In genomic region chr4:137851484-137851883, GRCm38 (mm10) we compare ENCODE assay signal across 9 mouse cellular contexts. TPM values are rescaled to one million over a fixed set of nuclear protein-coding genes. Genes with fewer than 3 reads are reported as not detected.
DNase-seq lines count a peak whose midpoint lies in the region; ATAC-seq lines count a peak whose summit lies in the region.
"Had no signal": no experiment of that assay in that cellular context is flagged by ENCODE, and none has a peak within 500 bp of the region (broad histone marks: within the 10 kb centered on the region; RNA-seq: fewer than 3 reads in every experiment).

No protein-coding gene starts in this region.

- H3K36me3 ChIP-seq in hindbrain, embryonic 10.5 days = no peaks in the 10 kb centered on the region
- no peaks in the 10 kb centered on the region for H3K36me3 ChIP-seq in hindbrain, embryonic 13.5 days
- H3K36me3 ChIP-seq in limb, embryonic 10.5 days = no peaks in the 10 kb centered on the region
- H3K36me3 ChIP-seq: hindbrain, embryonic 15.5 days had no signal

- 61% methylated on average over 2 of the region's 2 CpGs for WGBS in hindbrain, embryonic 10.5 days
- 68% methylated on average over 2 of the region's 2 CpGs for WGBS in hindbrain, embryonic 13.5 days
- WGBS in limb, embryonic 10.5 days = 72% methylated on average over 2 of the region's 2 CpGs

- H3K4me3 ChIP-seq in hindbrain, embryonic 10.5 days = no peak overlapping the region
- no peak overlapping the region for H3K4me3 ChIP-seq in hindbrain, embryonic 13.5 days
- no peak overlapping the region for H3K4me3 ChIP-seq in limb, embryonic 10.5 days
- H3K4me3 ChIP-seq: hindbrain, embryonic 15.5 days had no signal

- no peak overlapping the region for H3K27ac ChIP-seq in hindbrain, embryonic 10.5 days
- H3K27ac ChIP-seq in hindbrain, embryonic 13.5 days = no peak overlapping the region
- no peak overlapping the region for H3K27ac ChIP-seq in limb, embryonic 10.5 days
- H3K27ac ChIP-seq: hindbrain, embryonic 15.5 days had no signal

- peaks cover 28% of the 10 kb centered on the region for H3K4me1 ChIP-seq in hindbrain, embryonic 10.5 days (replicated peaks)
- H3K4me1 ChIP-seq in hindbrain, embryonic 13.5 days (replicated peaks) = no peaks in the 10 kb centered on the region
- H3K4me1 ChIP-seq in limb, embryonic 10.5 days = peaks cover 13% of the 10 kb centered on the region
- H3K4me1 ChIP-seq: hindbrain, embryonic 15.5 days had no signal

- ATAC-seq in hindbrain, embryonic 13.5 days (ENCODE audit: low FRiP score) = no peak
- ATAC-seq in erythroid progenitor cell, adult 5-6 weeks (replicated peaks; ENCODE audit: low FRiP score, poor library complexity, severe bottlenecking) = no peak

- 0 out of 2 replicates have a peak, but pooled peaks cover 4% of the 10 kb centered on the region for H3K9me3 ChIP-seq in hindbrain, embryonic 10.5 days
- H3K9me3 ChIP-seq in hindbrain, embryonic 13.5 days = no peaks in the 10 kb centered on the region
- H3K9me3 ChIP-seq in limb, embryonic 10.5 days (replicated peaks) = no peaks in the 10 kb centered on the region
- H3K9me3 ChIP-seq: hindbrain, embryonic 15.5 days had no signal

- no peak overlapping the region for H3K4me2 ChIP-seq in hindbrain, embryonic 13.5 days
- H3K4me2 ChIP-seq: hindbrain, embryonic 15.5 days had no signal

- DNase-seq in hindbrain, embryonic 10.5 days (ENCODE audit: low spot score) = peak; percentile 45
- DNase-seq in spleen, postnatal 36 days (ENCODE audit: low spot score in 2 of 2) = peak; percentile 24 to 36
- DNase-seq in spleen, postnatal 4 days (ENCODE audit: low spot score in 2 of 2) = no peak
- peak; percentile 29 for DNase-seq in embryo, embryonic 11.5 days (ENCODE audit: low read depth, low spot score)
- DNase-seq in limb, embryonic 10.5 days (ENCODE audit: low spot score) = peak; percentile 65
- peak; percentile 55 for DNase-seq in testis, postnatal 14 days (ENCODE audit: low spot score)

- no peaks in the 10 kb centered on the region for H3K27me3 ChIP-seq in hindbrain, embryonic 10.5 days (ENCODE audit: insufficient read depth, poor library complexity, severe bottlenecking)
- no peaks in the 10 kb centered on the region for H3K27me3 ChIP-seq in hindbrain, embryonic 13.5 days
- H3K27me3 ChIP-seq in limb, embryonic 10.5 days (ENCODE audit: low read depth, poor library complexity, severe bottlenecking) = no peaks in the 10 kb centered on the region
- H3K27me3 ChIP-seq: hindbrain, embryonic 15.5 days had no signal

- H3K9ac ChIP-seq in hindbrain, embryonic 13.5 days = no peak overlapping the region
- H3K9ac ChIP-seq: hindbrain, embryonic 15.5 days had no signal

RNA-seq across cellular contexts. Expression of gene Ece1, which starts 10.6 kb away (rescaled TPM):
- 33.7 and 37.6 TPM in 2 replicates for polyA plus RNA-seq in hindbrain, embryonic 10.5 days (2016; fragmentation: Nextera tagmentation; extraction: Ambion mirVana)
- polyA plus RNA-seq in hindbrain, embryonic 13.5 days (2015; fragmentation: Nextera tagmentation; extraction: Ambion mirVana) = 20.2 and 22.8 TPM in 2 replicates
- 41.1 and 41.4 TPM in 2 replicates for polyA plus RNA-seq in limb, embryonic 10.5 days (2016; fragmentation: Nextera tagmentation; extraction: Ambion mirVana)
- total RNA-seq in erythroid progenitor cell, adult 5-6 weeks (2015; ENCODE audit: low replicate concordance) = 1.7 and 2.5 TPM in 2 replicates
- 0.51 and 0.83 TPM in 2 replicates for total RNA-seq in erythroid progenitor cell, adult 5-6 weeks (2017; ENCODE audit: low replicate concordance)

RNA-seq across cellular contexts. Expression of gene Alpl, which starts 55.3 kb away (rescaled TPM):
- polyA plus RNA-seq in hindbrain, embryonic 10.5 days (2016; fragmentation: Nextera tagmentation; extraction: Ambion mirVana) = 23.4 and 26.1 TPM in 2 replicates
- polyA plus RNA-seq in hindbrain, embryonic 13.5 days (2015; fragmentation: Nextera tagmentation; extraction: Ambion mirVana) = 6.9 and 10.2 TPM in 2 replicates
- polyA plus RNA-seq in limb, embryonic 10.5 days (2016; fragmentation: Nextera tagmentation; extraction: Ambion mirVana) = 5.1 and 7.9 TPM in 2 replicates
- not detected in 2 replicates for total RNA-seq in erythroid progenitor cell, adult 5-6 weeks (2015; ENCODE audit: low replicate concordance)
- total RNA-seq in erythroid progenitor cell, adult 5-6 weeks (2017; ENCODE audit: low replicate concordance) = not detected in 2 replicates

Comparison
In these comparisons a context has a peak if more than half of its experiments do, and no peak if none do; other contexts are left out.
1. DNase-seq: peak in hindbrain, embryonic 10.5 days (single experiment), spleen, postnatal 36 days (2 of 2), embryo, embryonic 11.5 days (single experiment), limb, embryonic 10.5 days (single experiment) and testis, postnatal 14 days (single experiment); none in spleen, postnatal 4 days (0 of 2).